Mouse (Mus musculus) midbrain, embryonic 14.5 days (tissue): Measurements from ENCODE around the gene Plekha1. TPM values are rescaled to one million over a fixed set of nuclear protein-coding genes. Genes with fewer than 3 reads are reported as not detected.
A peak's percentile ranks its signal among the peaks of the same experiment; 100 is the strongest.

Experiments used
- ATAC-seq: fragments of 200-750 bp; cut with Nextera tagmentation; 2 replicates; pipeline ENCODE4 v1.8.0; 2017; ENCODE audit warnings: moderate number of reproducible peaks, moderate library complexity; ENCODE audit not compliant: low FRiP score, low TSS enrichment
- DNase-seq: peaks from one replicate; pipeline ENCODE4 v3.0.0-alpha.2; 2015
- H3K27ac ChIP-seq: fragments of 300-500 bp; sonication (generic); replicated peaks from 2 replicates; pipeline ENCODE4 v1.5.1; 2014; ENCODE audit warnings: mild to moderate bottlenecking, low read depth, low read length, moderate library complexity
- H3K27me3 ChIP-seq: fragments of 300-500 bp; sonication (generic); 2 replicates; pipeline ENCODE4 v1.6.1; 2014; ENCODE audit warnings: low read length, control low read depth, mixed read lengths; ENCODE audit not compliant: control insufficient read depth, insufficient read depth
- H3K36me3 ChIP-seq: fragments of 300-500 bp; sonication (generic); 2 replicates; pipeline ENCODE4 v1.6.1; 2014; ENCODE audit warnings: low read length, control low read depth; ENCODE audit not compliant: control insufficient read depth, insufficient read depth
- H3K4me1 ChIP-seq: fragments of 300-500 bp; sonication (generic); 2 replicates; pipeline ENCODE4 v1.6.1; 2014; ENCODE audit warnings: mild to moderate bottlenecking, antibody characterized with exemption, low read length, control low read depth; ENCODE audit not compliant: control insufficient read depth, insufficient read depth
- H3K4me2 ChIP-seq: fragments of 300-500 bp; sonication (generic); 2 replicates; pipeline ENCODE4 v1.6.1; 2014; ENCODE audit warnings: mild to moderate bottlenecking, low read length, moderate library complexity
- H3K4me3 ChIP-seq: fragments of 300-500 bp; sonication (generic); replicated peaks from 2 replicates; pipeline ENCODE4 v1.5.1; 2014; ENCODE audit warnings: low read depth, low read length
- H3K9ac ChIP-seq: fragments of 300-500 bp; sonication (generic); replicated peaks from 2 replicates; pipeline ENCODE4 v1.6.1; 2014; ENCODE audit warnings: mild to moderate bottlenecking, low read length, moderate library complexity
- H3K9me3 ChIP-seq: fragments of 300-500 bp; sonication (generic); 2 replicates; pipeline ENCODE4 v1.6.1; 2016; ENCODE audit warnings: low read length, control low read depth, mixed read lengths; ENCODE audit not compliant: control insufficient read depth
- WGBS: fragments of 180-500 bp; shearing (Covaris S2); extraction: QIAGEN DNeasy Blood & Tissue Kit; methylation state at CpG from one replicate; pipeline ENCODE4 v1.1.7; 2014; 5-methylcytosine and 5-hydroxymethylcytosine counted together
- microRNA-seq: library from miRNA; unstranded; fragments of <30 nt; microRNA quantifications from one replicate; pipeline ENCODE4, GENCODE M21; 2016
- polyA plus RNA-seq: library from polyadenylated mRNA; unstranded; fragments of >200 nt; fragmentation: Nextera tagmentation; extraction: Ambion mirVana; gene quantifications from 2 replicates; pipeline ENCODE4 v1.2.1, GENCODE M21; 2014

Gene Plekha1
- polyA plus RNA-seq, 1 experiment from 2014 or later = 65.1 TPM

GRCm38 (mm10) chr7:130950482-130950881 is 84.9 kb downstream of the Plekha1 start:
- no peak overlapping the region for H3K4me2 ChIP-seq
- DNase-seq = no peak
- no peak for ATAC-seq
- no peak overlapping the region for H3K27ac ChIP-seq
- no peak overlapping the region for H3K9ac ChIP-seq
- H3K27me3 ChIP-seq = no peaks in the 10 kb centered on the region
- no peaks in the 10 kb centered on the region for H3K36me3 ChIP-seq
- H3K4me3 ChIP-seq = no peak overlapping the region
- H3K4me1 ChIP-seq = no peaks in the 10 kb centered on the region
- WGBS = 89% methylated on average over 7 of the region's 7 CpGs
- H3K9me3 ChIP-seq = no peaks in the 10 kb centered on the region

DNA sequence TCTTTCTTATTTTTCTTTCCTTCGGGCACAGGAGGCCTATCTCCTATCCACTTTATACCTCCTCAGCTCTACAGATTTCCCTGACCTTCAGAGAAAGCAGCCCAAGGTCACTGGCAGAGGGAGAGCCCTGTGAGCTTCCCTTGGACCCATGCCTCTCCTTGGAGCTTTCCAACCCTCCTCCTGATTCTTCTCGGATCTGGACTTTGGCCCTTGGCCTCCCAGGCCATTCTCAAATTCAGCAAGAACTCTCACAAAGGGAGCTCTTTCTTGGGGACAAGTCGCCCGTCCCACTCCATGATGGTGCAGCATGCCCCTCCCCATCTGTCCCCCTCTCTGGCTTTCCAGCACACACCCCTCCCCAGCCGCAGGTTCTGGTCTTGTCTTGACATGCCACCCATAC is 85.4 kb downstream of the Plekha1 start:
- Histone ChIP-seq H3K36me3 (no peaks in the 10 kb centered on the region), H3K4me1 (no peaks in the 10 kb centered on the region), H3K9me3 (no peaks in the 10 kb centered on the region), H3K9ac (no peak overlapping the region), H3K27ac (no peak overlapping the region), H3K4me3 (no peak overlapping the region), H3K4me2 (no peak overlapping the region), H3K27me3 (no peaks in the 10 kb centered on the region)
- WGBS = 85% methylated on average over 5 of the region's 5 CpGs
- DNase-seq = no peak
- no peak for ATAC-seq

DNA sequence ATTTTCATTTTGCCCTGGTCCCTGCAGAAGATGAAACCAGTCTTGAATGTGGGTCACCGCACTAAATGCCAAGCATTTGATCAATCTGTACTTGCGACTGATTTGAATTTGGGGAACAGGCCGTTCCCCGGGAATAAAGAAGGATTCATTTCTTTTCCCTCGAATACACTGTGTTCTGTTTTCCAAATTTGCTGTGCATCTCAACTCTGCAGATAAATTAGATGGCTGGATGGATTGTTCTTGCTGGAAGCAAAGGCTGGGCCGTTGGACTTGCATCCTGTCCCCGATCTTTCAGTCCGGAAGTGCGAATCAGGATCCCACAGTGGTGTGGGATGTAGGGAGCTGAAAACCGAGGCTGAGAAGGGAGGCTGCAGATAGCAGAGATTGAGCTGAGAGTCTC is 87.8 kb downstream of the Plekha1 start:
- no peak overlapping the region for H3K9ac ChIP-seq
- H3K27ac ChIP-seq = no peak overlapping the region
- no peak for DNase-seq
- H3K36me3 ChIP-seq = no peaks in the 10 kb centered on the region
- no peak overlapping the region for H3K4me3 ChIP-seq
- no peaks in the 10 kb centered on the region for H3K27me3 ChIP-seq
- H3K9me3 ChIP-seq = no peaks in the 10 kb centered on the region
- no peak for ATAC-seq
- H3K4me2 ChIP-seq = no peak overlapping the region
- 88% methylated on average over 10 of the region's 10 CpGs for WGBS
- no peaks in the 10 kb centered on the region for H3K4me1 ChIP-seq

- ATAC-seq (no peak), DNase-seq (no peak)
- 92% methylated on average over 10 of the region's 10 CpGs for WGBS
- Histone ChIP-seq H3K27ac (no peak overlapping the region), H3K27me3 (no peaks in the 10 kb centered on the region), H3K9ac (no peak overlapping the region), H3K4me1 (no peaks in the 10 kb centered on the region), H3K9me3 (no peaks in the 10 kb centered on the region), H3K36me3 (no peaks in the 10 kb centered on the region), H3K4me3 (no peak overlapping the region), H3K4me2 (no peak overlapping the region)
Observed at GRCm38 (mm10) chr7:130954177-130954601, 88.6 kb downstream of the Plekha1 start.

DNA sequence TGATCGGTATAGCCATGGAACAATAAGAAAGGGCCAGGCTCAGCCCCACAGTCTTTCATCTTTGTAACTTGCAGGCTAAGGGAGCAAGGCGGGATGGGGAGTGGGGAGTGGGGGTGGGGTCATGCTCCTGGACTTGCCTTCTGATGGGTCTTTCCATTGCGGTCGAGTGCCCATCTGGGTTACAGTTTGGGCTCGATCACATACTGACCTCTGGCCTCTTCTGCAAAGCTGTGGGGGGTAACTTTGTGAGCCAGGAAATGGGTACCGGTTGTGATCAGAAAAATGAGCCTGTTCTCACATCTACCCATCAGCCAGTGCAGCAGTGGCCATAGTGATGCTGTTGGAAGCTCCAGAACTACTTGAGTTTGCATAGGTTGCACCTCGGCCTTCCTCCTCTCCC is 93.0 kb downstream of the Plekha1 start:
- no peaks in the 10 kb centered on the region for H3K4me1 ChIP-seq
- 71% methylated on average over 7 of the region's 7 CpGs for WGBS
- no peak overlapping the region for H3K9ac ChIP-seq
- H3K27me3 ChIP-seq = no peaks in the 10 kb centered on the region
- ATAC-seq = no peak
- H3K4me2 ChIP-seq = no peak overlapping the region
- H3K36me3 ChIP-seq = no peaks in the 10 kb centered on the region
- no peak overlapping the region for H3K4me3 ChIP-seq
- no peak for DNase-seq
- no peaks in the 10 kb centered on the region for H3K9me3 ChIP-seq
- H3K27ac ChIP-seq = no peak overlapping the region

GRCm38 (mm10) chr7:130959868-130960267 is 94.3 kb downstream of the Plekha1 start:
- H3K9ac ChIP-seq = no peak overlapping the region
- no peak for ATAC-seq
- H3K4me2 ChIP-seq = no peak overlapping the region
- 57% methylated on average over 7 of the region's 7 CpGs for WGBS
- no peak overlapping the region for H3K4me3 ChIP-seq
- no peaks in the 10 kb centered on the region for H3K27me3 ChIP-seq
- DNase-seq = peak; percentile 19
- no peaks in the 10 kb centered on the region for H3K36me3 ChIP-seq
- H3K27ac ChIP-seq = no peak overlapping the region
- no peaks in the 10 kb centered on the region for H3K9me3 ChIP-seq
- no peaks in the 10 kb centered on the region for H3K4me1 ChIP-seq

GRCm38 (mm10) chr7:130961429-130961828 is 95.9 kb downstream of the Plekha1 start:
- no peak overlapping the region for H3K4me2 ChIP-seq
- WGBS = 95% methylated on average over 6 of the region's 6 CpGs
- no peak overlapping the region for H3K4me3 ChIP-seq
- H3K9me3 ChIP-seq = no peaks in the 10 kb centered on the region
- ATAC-seq (no peak), DNase-seq (no peak)
- H3K36me3 ChIP-seq = no peaks in the 10 kb centered on the region
- H3K9ac ChIP-seq = no peak overlapping the region
- no peak overlapping the region for H3K27ac ChIP-seq
- H3K27me3 ChIP-seq = no peaks in the 10 kb centered on the region
- H3K4me1 ChIP-seq = no peaks in the 10 kb centered on the region

Small RNA genes lying within 50 kb of the gene (microRNA-seq; reads per million reads assigned to microRNA genes)
- gene Mir7061 = 0.73 reads per million

Other genes starting within 250 kb of the Plekha1 start
- not detected in 2 replicates for gene Btbd16, start 91.7 kb upstream of the Plekha1 start, polyA plus RNA-seq
- 6.9 and 12.7 TPM in 2 replicates for gene Htra1, start 70.4 kb downstream of the Plekha1 start, polyA plus RNA-seq
- not detected in 2 replicates for gene Dmbt1, start 166.3 kb downstream of the Plekha1 start, polyA plus RNA-seq